Mouse (Mus musculus) heart, postnatal 0 days (tissue): Measurements from ENCODE around the gene Mtx2.

Experiments
- CTCF ChIP-seq: IDR thresholded peaks from 2 replicates; pipeline ENCODE4 v1.5.1; 2016; ENCODE audit warnings: antibody characterized with exemption, control low read depth, low read depth
- EP300 ChIP-seq: IDR thresholded peaks from 2 replicates; pipeline ENCODE4 v1.6.1; 2016; ENCODE audit warnings: antibody characterized with exemption, low read depth

- TF ChIP-seq CTCF (no peak), EP300 (no peak)
Observed at GRCm38 (mm10) chr2:74847516-74847915, 21.9 kb downstream of the Mtx2 start.
